Mouse (Mus musculus): ENCODE measurements around the gene Dtd1.

Dtd1 gene

GRCm38 (mm10) chr2:144780731-144781130 is 181.0 kb downstream of the Dtd1 start:
- CTCF ChIA-PET: no interaction called here
- POLR2A ChIA-PET: interaction anchor here in 1 of 4 experiments (0.5 to 1.5 kb wide), 3 partner anchors 8 to 67 kb away, joined by 3 to 6 read pairs (median 3); no protein-coding TSS in a partner anchor

- CTCF ChIA-PET: no interaction called here
- POLR2A ChIA-PET: no interaction called here
Measured at GRCm38 (mm10) chr2:144781871-144782270, 182.2 kb downstream of the Dtd1 start.

GRCm38 (mm10) chr2:144782481-144782880 is 182.8 kb downstream of the Dtd1 start:
- CTCF ChIA-PET: no interaction called here
- POLR2A ChIA-PET: interaction anchor here in 2 of 4 experiments (0.7 to 1.2 kb wide), 2 partner anchors 9 to 226 kb away, joined by 3 to 4 read pairs; partner anchors contain the start of gene Sec23b (in 1 of the 2)

GRCm38 (mm10) chr2:144783190-144783589 is 183.5 kb downstream of the Dtd1 start:
- CTCF ChIA-PET: no interaction called here
- POLR2A ChIA-PET: interaction anchor here in 2 of 4 experiments (0.7 to 1.2 kb wide), 3 partner anchors 9 to 327 kb away, joined by 3 to 4 read pairs (median 3); partner anchors contain the start of gene Sec23b (in 1 of the 2)

GRCm38 (mm10) chr2:144783831-144784230 is 184.1 kb downstream of the Dtd1 start:
- ChIA-PET POLR2A (interaction anchor here in 1 of 4 experiments (1.2 kb wide), 1 partner anchor 8 kb away, joined by 3 read pairs; no protein-coding TSS in a partner anchor), CTCF (no interaction called here)

GRCm38 (mm10) chr2:144791671-144792294 is 192.1 kb downstream of the Dtd1 start:
- ChIA-PET CTCF (no interaction called here), POLR2A (interaction anchor here in 1 of 4 experiments (1.4 kb wide), 1 partner anchor 9 kb away, joined by 3 read pairs; no protein-coding TSS in a partner anchor)

GRCm38 (mm10) chr2:144797515-144797914 is 197.8 kb downstream of the Dtd1 start:
- ChIA-PET POLR2A (no interaction called here), CTCF (no interaction called here)

GRCm38 (mm10) chr2:144807766-144808754 is 208.4 kb downstream of the Dtd1 start:
- ChIA-PET POLR2A (interaction anchor here in 1 of 4 experiments (0.5 kb wide), 1 partner anchor 77 kb away, joined by 3 read pairs; no protein-coding TSS in a partner anchor), CTCF (interaction anchor here in 1 of 4 experiments (0.7 kb wide), 1 partner anchor 10 kb away, joined by 3 read pairs; no protein-coding TSS in a partner anchor)

Measured in embryonic stem cell, embryonic (primary cell).